Mouse (Mus musculus): ENCODE results near the gene Cryl1. TPM values are rescaled to one million over a fixed set of nuclear protein-coding genes. Genes with fewer than 3 reads are reported as not detected.

The Cryl1 gene
- polyA plus RNA-seq, 2 experiments from 2014 or later, result 17.2 to 17.6 TPM

DNA sequence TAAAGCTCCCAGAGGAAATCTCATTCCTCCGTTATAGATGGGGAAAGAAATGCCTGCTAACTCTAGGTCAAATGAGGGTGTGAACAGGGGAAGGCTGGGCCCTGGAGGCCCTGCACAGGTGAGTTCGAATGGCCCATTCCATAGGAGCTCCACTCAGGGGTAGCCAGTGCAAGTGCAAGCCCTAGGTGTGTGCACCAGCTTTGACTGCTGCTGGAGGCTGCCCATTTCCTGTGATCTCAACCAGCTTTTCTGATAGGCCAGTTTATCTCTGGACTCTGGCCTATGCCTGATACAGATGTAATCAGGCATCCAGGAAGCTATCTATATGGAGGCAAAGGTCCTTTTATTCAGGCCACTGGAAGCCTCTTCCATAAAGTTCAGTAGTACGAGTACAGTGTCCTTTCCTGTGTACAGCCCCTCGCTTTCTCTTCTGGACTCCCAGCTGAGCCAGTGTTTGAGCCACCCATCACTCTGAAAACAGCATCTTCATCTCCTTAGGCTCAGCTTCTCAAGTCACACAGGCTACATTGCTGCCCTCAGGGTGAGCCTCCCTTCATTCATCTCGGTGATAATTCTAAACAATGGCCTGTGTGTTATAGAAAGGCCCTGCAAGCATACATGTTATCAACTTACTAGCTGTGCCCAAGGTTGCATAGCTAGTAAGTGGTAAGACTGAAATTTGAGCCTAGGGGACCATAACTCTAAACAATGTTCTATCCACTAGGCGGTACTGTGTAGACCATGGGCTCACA, 167.9 kb downstream of the Cryl1 start:
- ATAC-seq, result no peak

Other genes starting within 250 kb of the Cryl1 start
- gene Ift88, start 25.5 kb upstream of the Cryl1 start, polyA plus RNA-seq (2017; shearing (Covaris generic)), result 1 to 10 TPM; 2.8 to 3.0 TPM
- gene Il17d, start 126.2 kb upstream of the Cryl1 start, polyA plus RNA-seq (2017; shearing (Covaris generic)), result not detected
- 100 to 1,000 TPM; 125 to 148 TPM for gene Eef1akmt1, start 173.1 kb upstream of the Cryl1 start, polyA plus RNA-seq (2017; shearing (Covaris generic))